ENCODE assay signal across 2 mouse cellular contexts in genomic region chr10:61476440-61477165, GRCm38 (mm10).
TF ChIP-seq lines count a peak whose summit lies in the region.

No protein-coding gene starts in this region.

TF ChIP-seq in CH12.LX, 34 proteins besides CTCF, POLR2A, EP300 and RAD21 (continued from another document):
- TF ChIP-seq NELFE (IDR thresholded peaks at IDR 0.05; ENCODE audit: low read depth, low read length) (no peak), MYC (IDR thresholded peaks at IDR 0.05; ENCODE audit: low read depth, low read length) (no peak), KAT2A (IDR thresholded peaks at IDR 0.05; ENCODE audit: insufficient replicate concordance, low read length) (no peak), GABPA (IDR thresholded peaks at IDR 0.05; ENCODE audit: insufficient replicate concordance, low read depth, low read length) (no peak), NRF1 (IDR thresholded peaks at IDR 0.05; ENCODE audit: low read depth, low read length) (no peak), ZKSCAN1 (IDR thresholded peaks at IDR 0.05; ENCODE audit: borderline replicate concordance, low read depth, low read length) (no peak), ZC3H11A (IDR thresholded peaks at IDR 0.05; ENCODE audit: low read depth, low read length) (no peak)

TF ChIP-seq in MEL, 35 proteins besides CTCF, POLR2A, EP300 and RAD21 (continued from another document):
- 0 out of 2 replicates have a peak, but pooled peaks have one; percentile 24 for TF ChIP-seq ELF1 (IDR thresholded peaks at IDR 0.05; ENCODE audit: low read depth, low read length)
- TF ChIP-seq GATA1 (IDR thresholded peaks at IDR 0.05; ENCODE audit: low read depth, low read length): no peak
